Comparison of ENCODE assay signal across 12 mouse cellular contexts in the genomic region with DNA sequence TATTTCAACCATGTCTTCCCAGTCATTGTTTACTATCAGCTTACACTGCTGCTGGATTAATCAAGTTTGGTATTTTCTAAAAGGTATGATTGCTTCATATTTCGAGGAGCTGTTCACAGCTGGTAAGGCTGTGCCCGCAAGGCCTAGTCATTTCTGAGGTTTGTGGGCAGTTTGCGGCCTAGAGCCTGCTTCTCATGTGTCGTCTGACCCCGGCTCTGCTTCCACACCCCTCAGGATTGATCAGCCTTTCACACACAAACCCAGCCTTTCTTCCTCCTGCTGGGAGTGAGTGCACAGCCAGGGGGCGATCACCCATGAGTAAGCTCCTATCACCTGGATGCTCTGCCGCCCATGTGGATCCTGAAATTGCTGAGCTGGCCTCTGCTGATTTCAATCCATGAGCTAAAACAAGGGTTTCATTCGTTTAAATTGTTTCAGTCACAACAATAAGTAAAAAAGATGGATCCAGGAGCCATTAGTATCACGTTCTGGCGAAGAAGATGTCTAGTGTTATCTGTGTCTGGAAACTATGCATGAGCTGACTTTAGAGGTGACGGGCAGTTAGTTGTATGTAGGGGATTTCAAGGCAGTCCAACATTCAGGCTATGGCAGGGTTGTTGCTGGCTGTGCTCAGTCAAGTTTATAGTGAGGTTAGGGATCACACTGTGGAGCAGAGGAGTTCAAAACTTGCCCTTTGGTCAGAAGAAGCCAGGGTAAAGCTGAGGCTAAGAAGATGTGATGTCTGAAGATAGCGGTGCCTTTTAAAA. TPM values are rescaled to one million over a fixed set of nuclear protein-coding genes. Genes with fewer than 3 reads are reported as not detected.
DNase-seq lines count a peak whose midpoint lies in the region; ATAC-seq and TF ChIP-seq lines count a peak whose summit lies in the region.
"Had no signal": no experiment of that assay in that cellular context is flagged by ENCODE, and none has a peak within 500 bp of the region (broad histone marks: within the 10 kb centered on the region; RNA-seq: fewer than 3 reads in every experiment).

No protein-coding gene starts in this region.

- ATAC-seq in liver, embryonic 12.5 days: no peak
- ATAC-seq in megakaryocyte, adult 5-6 weeks (ENCODE audit: poor library complexity, severe bottlenecking): 0 out of 2 replicates have a peak, but pooled peaks have one; percentile 29

- no peak overlapping the region for H3K27ac ChIP-seq in liver, adult 2 months (replicated peaks; ENCODE audit: insufficient read depth, low read depth, low read length)
- no peak overlapping the region for H3K27ac ChIP-seq in liver, embryonic 12.5 days
- H3K27ac ChIP-seq in CH12.LX (ENCODE audit: insufficient read depth, low read depth): no peak overlapping the region
- H3K27ac ChIP-seq in MEL (ENCODE audit: control insufficient read depth, low read depth, low read length): no peak overlapping the region
- H3K27ac ChIP-seq: macrophage had no signal

- no peak for TF ChIP-seq EP300 in CH12.LX (IDR thresholded peaks at IDR 0.05; ENCODE audit: low read length)
- no peak for TF ChIP-seq EP300 in MEL (IDR thresholded peaks at IDR 0.05; ENCODE audit: low read depth in 1 of 2, low read length in 2 of 2)

- no peaks in the 10 kb centered on the region for H3K27me3 ChIP-seq in liver, adult 2 months (ENCODE audit: control insufficient read depth, insufficient read depth, low read length)
- H3K27me3 ChIP-seq in liver, embryonic 12.5 days (replicated peaks): peaks cover 5% of the 10 kb centered on the region; the same call in 1 of the 2 replicates
- H3K27me3 ChIP-seq in CH12.LX (replicated peaks) (no peaks in the 10 kb centered on the region), MEL (ENCODE audit: control insufficient read depth in 1 of 2, insufficient read depth in 2 of 2, low read length in 2 of 2) (no peaks in the 10 kb centered on the region)

- TF ChIP-seq CTCF in liver, adult 2 months (IDR thresholded peaks at IDR 0.05; ENCODE audit: low read depth, low read length): peak; percentile 33; the same call in 1 of the 2 replicates
- peak in 1 of 2 experiments; percentile 39; a peak in 2 of 4 replicates for TF ChIP-seq CTCF in CH12.LX (conservative IDR thresholded peaks at IDR 0.05 in 1 of 2, IDR thresholded peaks at IDR 0.05 in 1 of 2; ENCODE audit: low read depth in 2 of 2, low read length in 2 of 2)
- TF ChIP-seq CTCF in MEL (IDR thresholded peaks at IDR 0.05 in 2 of 3, conservative IDR thresholded peaks at IDR 0.05 in 1 of 3; ENCODE audit: control insufficient read depth in 1 of 3, insufficient read depth in 1 of 3, low read depth in 2 of 3, low read length in 3 of 3, poor library complexity in 1 of 3, severe bottlenecking in 1 of 3): peak in 2 of 3 experiments; percentile 20 to 25; a peak in 2 of 6 replicates

- TF ChIP-seq RAD21 in CH12.LX (IDR thresholded peaks at IDR 0.05; ENCODE audit: low read depth, low read length): no peak; the same call in 1 of the 2 replicates
- TF ChIP-seq RAD21 in MEL (IDR thresholded peaks at IDR 0.05; ENCODE audit: low read depth, low read length): no peak

- H3K4me2 ChIP-seq in liver, embryonic 12.5 days: no peak overlapping the region
- no peak overlapping the region for H3K4me2 ChIP-seq in CH12.LX (ENCODE audit: insufficient read depth, low read depth, poor library complexity, severe bottlenecking)

- no peak for TF ChIP-seq POLR2A in liver, adult 2 months (IDR thresholded peaks at IDR 0.05; ENCODE audit: extremely low read depth, insufficient read depth, low read length)
- TF ChIP-seq POLR2A in CH12.LX (IDR thresholded peaks at IDR 0.05; ENCODE audit: low read depth, low read length): no peak
- TF ChIP-seq POLR2A in MEL (IDR thresholded peaks at IDR 0.05; ENCODE audit: control insufficient read depth in 1 of 2, insufficient read depth in 1 of 2, low read depth in 1 of 2, low read length in 2 of 2, poor library complexity in 1 of 2): no peak

- H3K4me3 ChIP-seq in liver, adult 2 months (ENCODE audit: insufficient read depth, low read depth, low read length): no peak overlapping the region
- no peak overlapping the region for H3K4me3 ChIP-seq in liver, embryonic 12.5 days
- H3K4me3 ChIP-seq in CH12.LX (replicated peaks in 1 of 3; ENCODE audit: low read depth in 2 of 3, low read length in 2 of 3, poor library complexity in 1 of 3) (no peak overlapping the region), MEL (ENCODE audit: control insufficient read depth in 1 of 2, insufficient read depth in 1 of 2, low read depth in 2 of 2, low read length in 2 of 2) (no peak overlapping the region)

- no peak overlapping the region for H3K9ac ChIP-seq in liver, adult 2 months (ENCODE audit: low read depth, low read length)
- no peak overlapping the region for H3K9ac ChIP-seq in liver, embryonic 12.5 days
- H3K9ac ChIP-seq in CH12.LX (ENCODE audit: insufficient read depth, low read depth) (no peak overlapping the region), MEL (ENCODE audit: control insufficient read depth, low read depth, low read length, poor library complexity, severe bottlenecking) (no peak overlapping the region)

- H3K79me2 ChIP-seq in liver, adult 2 months (ENCODE audit: control insufficient read depth, insufficient read depth, low read length): no peaks in the 10 kb centered on the region
- H3K79me2 ChIP-seq in CH12.LX (replicated peaks; ENCODE audit: control insufficient read depth, extremely low read depth, insufficient read depth, poor library complexity, severe bottlenecking) (no peaks in the 10 kb centered on the region), MEL (ENCODE audit: control insufficient read depth, insufficient read depth, low read length, poor library complexity) (no peaks in the 10 kb centered on the region)

- peaks cover 48% of the 10 kb centered on the region for H3K36me3 ChIP-seq in liver, adult 2 months (ENCODE audit: control insufficient read depth, insufficient read depth, low read length)
- peaks cover 12% of the 10 kb centered on the region for H3K36me3 ChIP-seq in liver, embryonic 12.5 days
- H3K36me3 ChIP-seq in CH12.LX (replicated peaks in 1 of 2; ENCODE audit: control insufficient read depth in 1 of 2, insufficient read depth in 1 of 2, low read length in 1 of 2): no peaks in the 10 kb centered on the region
- H3K36me3 ChIP-seq in MEL (ENCODE audit: control insufficient read depth in 1 of 2, insufficient read depth in 2 of 2, low read length in 2 of 2): peaks cover 0 to 3% of the 10 kb centered on the region in 2 experiments; a peak in 3 of 4 replicates

- 92% methylated on average over 12 of the region's 12 CpGs for WGBS in liver, adult 2 months
- 57% methylated on average over 12 of the region's 12 CpGs for WGBS in liver, embryonic 12.5 days (ENCODE audit: insufficient replicate concordance)

- H3K4me1 ChIP-seq in liver, adult 2 months (ENCODE audit: control insufficient read depth, insufficient read depth, low read length): peaks cover 3% of the 10 kb centered on the region; the same call in 1 of the 2 replicates
- H3K4me1 ChIP-seq in liver, embryonic 12.5 days: no peaks in the 10 kb centered on the region
- H3K4me1 ChIP-seq in CH12.LX (ENCODE audit: control insufficient read depth in 1 of 2, insufficient read depth in 2 of 2) (no peaks in the 10 kb centered on the region), MEL (ENCODE audit: control insufficient read depth in 1 of 2, insufficient read depth in 2 of 2, low read length in 2 of 2) (no peaks in the 10 kb centered on the region; a peak in 1 of 4 replicates)

- DNase-seq in liver, adult 2 months (ENCODE audit: extremely low read depth, low read depth, low spot score): no peak
- DNase-seq in CH12.LX (ENCODE audit: extremely low read depth) (peak; percentile 13), MEL (ENCODE audit: low read depth, low spot score) (no peak)
- DNase-seq in frontal cortex, postnatal 10 days (ENCODE audit: low spot score in 2 of 2): no peak
- no peak for DNase-seq in adrenal gland, postnatal 4 days (ENCODE audit: low spot score in 2 of 2)
- DNase-seq: adrenal gland, postnatal 10 days; cerebellum, adult 11 months; kidney, postnatal 25 days; right cerebral cortex, postnatal 14 days had no signal

- dilution Hi-C loops in CH12.LX (cut with MboI; ENCODE audit: extremely low pct_ligation_motif_present, extremely low pct_unique_long_range_greater_than_20kb, low sequenced_read_pairs): no loop called here

- in situ Hi-C loops in CH12.LX (cut with MboI; ENCODE audit: low pct_ligation_motif_present, low pct_unique_long_range_greater_than_20kb, low sequenced_read_pairs): no loop called here

- H3K9me3 ChIP-seq in liver, embryonic 12.5 days (replicated peaks): no peaks in the 10 kb centered on the region
- H3K9me3 ChIP-seq in CH12.LX (replicated peaks; ENCODE audit: low read length): no peaks in the 10 kb centered on the region
- no peaks in the 10 kb centered on the region for H3K9me3 ChIP-seq in MEL (replicated peaks; ENCODE audit: insufficient read depth, low read length)

TF ChIP-seq in CH12.LX, 34 proteins besides CTCF, POLR2A, EP300 and RAD21 (continues in another document):
- TF ChIP-seq RCOR1 (conservative IDR thresholded peaks at IDR 0.05; ENCODE audit: low read depth, low read length) (no peak), BHLHE40 (IDR thresholded peaks at IDR 0.05; ENCODE audit: low read depth, low read length) (0 out of 2 replicates have a peak, but pooled peaks have one; percentile 12), SMC3 (IDR thresholded peaks at IDR 0.05; ENCODE audit: low read depth, low read length) (peak; percentile 29; the same call in 1 of the 2 replicates), KAT2A (IDR thresholded peaks at IDR 0.05; ENCODE audit: insufficient replicate concordance, low read length) (no peak)

TF ChIP-seq in MEL, 35 proteins besides CTCF, POLR2A, EP300 and RAD21:
- no peak for TF ChIP-seq TBP (IDR thresholded peaks at IDR 0.05; ENCODE audit: low read depth, low read length)
- TF ChIP-seq UBTF (IDR thresholded peaks at IDR 0.05; ENCODE audit: borderline replicate concordance, insufficient read depth, low read depth, low read length): no peak
- no peak for TF ChIP-seq KAT2A (conservative IDR thresholded peaks at IDR 0.05; ENCODE audit: low read depth, low read length)
- no peak for TF ChIP-seq TAL1 (IDR thresholded peaks at IDR 0.05; ENCODE audit: low read length)

RNA-seq across cellular contexts. Expression of a gene that starts 33.7 kb away (rescaled TPM):
- 0.37 and 0.40 TPM in 2 replicates for total RNA-seq in liver, adult 2 months (2014; rRNA removed)
- 0.05 and 0.06 TPM in 2 replicates for polyA plus RNA-seq in liver, adult 2 months (2012; rRNA removed)
- polyA plus RNA-seq in liver, embryonic 12.5 days (2016; fragmentation: Nextera tagmentation; extraction: Ambion mirVana): 1.8 and 2.2 TPM in 2 replicates
- total RNA-seq in CH12.LX (2012; rRNA removed): not detected in 2 replicates
- not detected in 2 replicates for total RNA-seq in CH12.LX (2014; rRNA removed)
- not detected in 2 replicates for polyA plus RNA-seq in CH12.LX (2012; ENCODE audit: insufficient read length, low read depth)
- 0.07 and 0.08 TPM in 2 replicates for total RNA-seq in MEL (2012; rRNA removed)
- under 1 TPM in 1 of 2 experiments, not detected in 1; 0.04 TPM for polyA plus RNA-seq in MEL (2012; ENCODE audit: insufficient read depth in 1 of 2, insufficient read length in 2 of 2, low read depth in 1 of 2, low replicate concordance in 2 of 2, missing spikeins in 1 of 2)
- 4.0 and 6.2 TPM in 2 replicates for total RNA-seq in megakaryocyte, adult 5-6 weeks (2015)
- total RNA-seq in megakaryocyte, adult 5-6 weeks (2017): 4.2 and 5.3 TPM in 2 replicates
- 1 to 10 TPM; 4.5 to 5.8 TPM for total RNA-seq in adrenal gland, postnatal 4 days (2021)
